Mouse (Mus musculus) olfactory bulb, adult 2 months (tissue): ENCODE measurements around the gene Arhgef3.

Experiments used
- CTCF ChIP-seq: fragments of 200-500 bp; IDR thresholded peaks from 2 replicates; pipeline ENCODE4 v1.5.1; 2012; ENCODE audit warnings: low read depth, mild to moderate bottlenecking, low read length, moderate library complexity; ENCODE audit not compliant: insufficient read depth
- POLR2A ChIP-seq: fragments of 200-500 bp; IDR thresholded peaks from 2 replicates; pipeline ENCODE4 v1.6.1; 2012; ENCODE audit warnings: mild to moderate bottlenecking, low read depth, low read length, moderate library complexity; ENCODE audit not compliant: insufficient read depth

DNA sequence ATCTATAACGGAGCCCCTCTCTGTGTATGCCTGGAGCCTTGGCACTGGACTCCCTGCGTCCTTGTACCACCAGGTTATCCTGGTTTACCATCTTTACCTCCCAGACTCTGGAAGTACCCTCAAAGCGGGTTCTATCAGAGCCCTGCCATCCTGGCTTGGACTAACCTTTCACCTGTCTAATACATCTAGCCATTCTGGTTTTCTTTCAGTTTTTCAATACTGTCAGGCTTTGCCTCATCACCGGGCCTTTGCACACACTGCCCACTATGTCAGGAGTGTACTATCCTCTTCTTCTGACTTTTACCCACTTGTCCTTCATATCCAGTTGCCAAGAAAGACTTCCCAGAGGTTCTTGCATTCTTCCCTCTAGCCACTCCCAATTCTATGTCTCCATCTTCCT lies 155.8 kb downstream of the Arhgef3 start:
- TF ChIP-seq CTCF = no peak
- no peak for TF ChIP-seq POLR2A
